Mouse (Mus musculus) hindbrain, embryonic 14.5 days (tissue): ENCODE measurements around the gene Fbxo40. TPM values are rescaled to one million over a fixed set of nuclear protein-coding genes. Genes with fewer than 3 reads are reported as not detected.

Experiments
- ATAC-seq: fragments of 200-750 bp; cut with Nextera tagmentation; 2 replicates; pipeline ENCODE4 v1.8.0; 2017; ENCODE audit warnings: moderate number of reproducible peaks, mild to moderate bottlenecking, moderate TSS enrichment, moderate library complexity; ENCODE audit not compliant: low FRiP score
- DNase-seq: peaks from one replicate; pipeline ENCODE4 v3.0.0-alpha.2; 2015; ENCODE audit warnings: low spot score
- H3K27ac ChIP-seq: fragments of 300-500 bp; sonication (generic); 2 replicates; pipeline ENCODE4 v1.5.1; 2014; ENCODE audit warnings: mild to moderate bottlenecking, moderate library complexity
- H3K27me3 ChIP-seq: fragments of 300-500 bp; sonication (generic); 2 replicates; pipeline ENCODE4 v1.6.1; 2014; ENCODE audit warnings: mild to moderate bottlenecking, low read length, mixed read lengths; ENCODE audit not compliant: control insufficient read depth, insufficient read depth
- H3K36me3 ChIP-seq: fragments of 300-500 bp; sonication (generic); replicated peaks from 2 replicates; pipeline ENCODE4 v1.6.1; 2014; ENCODE audit not compliant: control insufficient read depth, insufficient read depth
- H3K4me1 ChIP-seq: fragments of 300-500 bp; sonication (generic); replicated peaks from 2 replicates; pipeline ENCODE4 v1.6.1; 2014; ENCODE audit warnings: antibody characterized with exemption, low read length, mixed read lengths; ENCODE audit not compliant: control insufficient read depth, insufficient read depth
- H3K4me2 ChIP-seq: fragments of 300-500 bp; sonication (generic); replicated peaks from 2 replicates; pipeline ENCODE4 v1.6.1; 2014; ENCODE audit warnings: mild to moderate bottlenecking, moderate library complexity
- H3K4me3 ChIP-seq: fragments of 300-500 bp; sonication (generic); replicated peaks from 2 replicates; pipeline ENCODE4 v1.5.1; 2014; ENCODE audit warnings: mild to moderate bottlenecking, low read length
- H3K9ac ChIP-seq: fragments of 300-500 bp; sonication (generic); 2 replicates; pipeline ENCODE4 v1.6.1; 2014
- H3K9me3 ChIP-seq: fragments of 300-500 bp; sonication (generic); 2 replicates; pipeline ENCODE4 v1.6.1; 2016; ENCODE audit warnings: low read length; ENCODE audit not compliant: control insufficient read depth
- WGBS: fragments of 180-500 bp; shearing (Covaris S2); extraction: QIAGEN DNeasy Blood & Tissue Kit; methylation state at CpG from one replicate; pipeline ENCODE4 v1.1.7; 2014; 5-methylcytosine and 5-hydroxymethylcytosine counted together
- polyA plus RNA-seq: library from polyadenylated mRNA; unstranded; fragments of >200 nt; fragmentation: Nextera tagmentation; extraction: Ambion mirVana; gene quantifications from 2 replicates; pipeline ENCODE4 v1.2.1, GENCODE M21; 2014

The Fbxo40 gene
- polyA plus RNA-seq, 1 experiment from 2014 or later: 0.09 TPM

DNA sequence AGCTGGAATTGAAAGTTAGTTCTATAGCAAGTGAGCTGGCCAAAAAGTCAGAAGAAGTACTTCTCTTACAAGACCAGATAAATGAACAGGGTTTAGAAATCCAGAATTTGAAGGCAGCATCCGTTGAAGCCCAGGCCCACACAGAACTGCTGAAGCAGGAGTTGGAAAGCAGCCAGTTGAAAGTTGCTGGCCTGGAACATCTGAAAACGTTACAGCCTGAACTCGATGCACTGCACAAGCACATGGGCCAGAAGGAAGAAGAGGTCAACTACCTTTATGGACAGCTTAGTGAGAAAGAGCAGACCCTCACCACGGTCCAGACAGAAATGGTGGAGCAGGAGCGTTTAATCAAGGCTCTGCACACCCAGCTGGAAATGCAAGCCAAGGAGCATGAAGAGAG lies 76.1 kb downstream of the Fbxo40 start:
- no peak overlapping the region for H3K4me2 ChIP-seq
- H3K9me3 ChIP-seq: no peaks in the 10 kb centered on the region
- ATAC-seq (no peak), DNase-seq (no peak)
- 89% methylated on average over 5 of the region's 5 CpGs for WGBS
- no peak overlapping the region for H3K9ac ChIP-seq
- no peak overlapping the region for H3K27ac ChIP-seq
- no peaks in the 10 kb centered on the region for H3K4me1 ChIP-seq
- no peak overlapping the region for H3K4me3 ChIP-seq
- H3K36me3 ChIP-seq: peaks cover 91% of the 10 kb centered on the region
- no peaks in the 10 kb centered on the region for H3K27me3 ChIP-seq

Other genes with a start within 250 kb of the Fbxo40 start
- gene Slc15a2, start 205.5 kb downstream of the Fbxo40 start, polyA plus RNA-seq: 14.9 and 16.3 TPM in 2 replicates
- 61.5 and 62.4 TPM in 2 replicates for gene Iqcb1, start 162.1 kb downstream of the Fbxo40 start, polyA plus RNA-seq
- 0.27 and 0.89 TPM in 2 replicates for gene Eaf2, start 115.5 kb downstream of the Fbxo40 start, polyA plus RNA-seq
- 63.0 and 86.1 TPM in 2 replicates for gene Golgb1, start 115.3 kb downstream of the Fbxo40 start, polyA plus RNA-seq
- gene Hcls1, start 55.5 kb downstream of the Fbxo40 start, polyA plus RNA-seq: 0.73 and 0.99 TPM in 2 replicates
- 2.6 and 2.7 TPM in 2 replicates for gene Polq, start 21.3 kb upstream of the Fbxo40 start, polyA plus RNA-seq